Mouse (Mus musculus) liver, embryonic 14.5 days (tissue): ENCODE results near the gene Pced1b.

Experiments used
- CTCF ChIP-seq: IDR thresholded peaks from 2 replicates; pipeline ENCODE4 v1.5.1; 2016; ENCODE audit warnings: antibody characterized with exemption, low read depth, control low read depth
- EP300 ChIP-seq: IDR thresholded peaks from 2 replicates; pipeline ENCODE4 v1.6.1; 2016; ENCODE audit warnings: antibody characterized with exemption, low read depth

DNA sequence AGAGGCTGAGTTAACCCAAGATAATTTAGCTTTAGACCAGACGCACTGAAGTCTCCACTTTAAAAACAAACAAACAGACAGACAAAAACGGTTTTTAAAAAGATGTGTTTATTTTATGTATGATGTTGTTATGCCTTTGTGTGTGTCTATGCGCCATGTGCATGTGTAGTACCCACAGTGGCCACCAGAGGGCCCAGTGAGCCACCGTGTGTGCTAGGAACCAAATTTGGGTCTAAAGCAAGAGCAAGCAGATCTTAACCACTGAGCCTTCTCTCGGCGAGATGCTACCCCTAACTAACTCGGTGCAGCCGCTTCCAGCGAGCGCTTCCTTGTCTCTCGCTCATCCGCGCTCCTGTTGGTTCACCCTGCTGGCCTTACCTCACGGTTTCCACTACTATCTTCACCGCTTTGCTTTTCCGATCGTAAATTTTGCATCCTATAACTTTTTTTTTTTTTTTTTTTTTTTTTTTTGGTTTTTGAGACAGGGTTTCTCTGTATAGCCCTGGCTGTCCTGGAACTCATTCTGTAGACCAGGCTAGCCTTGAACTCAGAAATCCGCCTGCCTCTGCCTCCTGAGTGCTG is 80.7 kb downstream of the Pced1b start:
- TF ChIP-seq CTCF (peak; percentile 99), EP300 (no peak)
